Mouse (Mus musculus): ENCODE data around the gene Ppp2r3a.

Gene Ppp2r3a

GRCm38 (mm10) chr9:101076095-101076875 lies 175.3 kb downstream of the Ppp2r3a start:
- in situ Hi-C loops (cut with MboI; ENCODE audit: low sequenced_read_pairs): no loop called here

GRCm38 (mm10) chr9:101075694-101076093 lies 175.9 kb downstream of the Ppp2r3a start:
- in situ Hi-C loops (cut with MboI; ENCODE audit: low sequenced_read_pairs): no loop called here

- in situ Hi-C loops (cut with MboI; ENCODE audit: low sequenced_read_pairs): no loop called here
Measured at GRCm38 (mm10) chr9:101075091-101075581, 176.5 kb downstream of the Ppp2r3a start.

GRCm38 (mm10) chr9:101074332-101075021 lies 177.1 kb downstream of the Ppp2r3a start:
- in situ Hi-C loops (cut with MboI; ENCODE audit: low sequenced_read_pairs): no loop called here

GRCm38 (mm10) chr9:101073987-101074331 lies 177.6 kb downstream of the Ppp2r3a start, which contains the start of gene Msl2:
Gene Msl2, plus strand, starts transcription at chr9:101074101.
- in situ Hi-C loops (cut with MboI; ENCODE audit: low sequenced_read_pairs): no loop called here

GRCm38 (mm10) chr9:101073041-101073986 lies 178.3 kb downstream of the Ppp2r3a start:
- in situ Hi-C loops (cut with MboI; ENCODE audit: low sequenced_read_pairs): no loop called here

GRCm38 (mm10) chr9:101072506-101072905 lies 179.1 kb downstream of the Ppp2r3a start:
- in situ Hi-C loops (cut with MboI; ENCODE audit: low sequenced_read_pairs): no loop called here

- in situ Hi-C loops (cut with MboI; ENCODE audit: low sequenced_read_pairs): no loop called here
Measured at GRCm38 (mm10) chr9:101069781-101070180, 181.8 kb downstream of the Ppp2r3a start.

GRCm38 (mm10) chr9:101065076-101065602 lies 186.5 kb downstream of the Ppp2r3a start:
- in situ Hi-C loops (cut with MboI; ENCODE audit: low sequenced_read_pairs): no loop called here

- in situ Hi-C loops (cut with MboI; ENCODE audit: low sequenced_read_pairs): no loop called here
Measured at GRCm38 (mm10) chr9:101062253-101062780, 189.3 kb downstream of the Ppp2r3a start.

GRCm38 (mm10) chr9:101061035-101061434 lies 190.6 kb downstream of the Ppp2r3a start:
- in situ Hi-C loops (cut with MboI; ENCODE audit: low sequenced_read_pairs): no loop called here

GRCm38 (mm10) chr9:101057156-101057555 lies 194.4 kb downstream of the Ppp2r3a start:
- in situ Hi-C loops (cut with MboI; ENCODE audit: low sequenced_read_pairs): no loop called here

Measured in CH12F3 (cell line).